Mouse (Mus musculus): ENCODE measurements at regions not wholly inside any gene's neighbourhood (a gene's known extent, or its start where the extent isn't known, plus 50 kb on each side); places are given as distances from the start of the nearest gene placed in this dataset.
"Not testable (repeated sequence)": the region's sequence is repeated elsewhere in the genome, so short reads cannot be mapped to it uniquely, and the experiment has no call there.

- no peak overlapping the region for H3K4me2 ChIP-seq
- H3K27ac ChIP-seq: no peak overlapping the region
- peaks cover 40% of the 10 kb centered on the region for H3K4me1 ChIP-seq (replicated peaks)
- no peaks in the 10 kb centered on the region for H3K9me3 ChIP-seq
- H3K9ac ChIP-seq (replicated peaks): no peak overlapping the region
- H3K4me3 ChIP-seq (replicated peaks): no peak overlapping the region
- no peak for ATAC-seq (ENCODE audit: insufficient number of reproducible peaks, insufficient read depth, low FRiP score, low TSS enrichment, low read depth)
- WGBS: 85% methylated on average over 8 of the region's 8 CpGs
- H3K36me3 ChIP-seq: no peaks in the 10 kb centered on the region
- H3K27me3 ChIP-seq: no peaks in the 10 kb centered on the region
Observed at GRCm38 (mm10) chr5:148755807-148756206, 173.3 kb downstream of the Katnal1 start.

GRCm38 (mm10) chr5:148754896-148755295 lies 174.2 kb downstream of the Katnal1 start:
- H3K4me2 ChIP-seq: no peak overlapping the region
- no peak overlapping the region for H3K4me3 ChIP-seq (replicated peaks)
- no peak for ATAC-seq (ENCODE audit: insufficient number of reproducible peaks, insufficient read depth, low FRiP score, low TSS enrichment, low read depth)
- no peak overlapping the region for H3K27ac ChIP-seq
- H3K4me1 ChIP-seq (replicated peaks): peaks cover 34% of the 10 kb centered on the region
- H3K9ac ChIP-seq (replicated peaks): no peak overlapping the region
- no peaks in the 10 kb centered on the region for H3K36me3 ChIP-seq
- 82% methylated on average over 10 of the region's 10 CpGs for WGBS
- H3K9me3 ChIP-seq: no peaks in the 10 kb centered on the region
- no peaks in the 10 kb centered on the region for H3K27me3 ChIP-seq

GRCm38 (mm10) chr5:148754363-148754762 lies 174.8 kb downstream of the Katnal1 start:
- Histone ChIP-seq H3K36me3 (no peaks in the 10 kb centered on the region), H3K9me3 (no peaks in the 10 kb centered on the region), H3K27me3 (no peaks in the 10 kb centered on the region), H3K4me1 (replicated peaks) (peaks cover 30% of the 10 kb centered on the region), H3K27ac (no peak overlapping the region), H3K9ac (replicated peaks) (no peak overlapping the region), H3K4me2 (no peak overlapping the region), H3K4me3 (replicated peaks) (no peak overlapping the region)
- WGBS: 90% methylated on average over 6 of the region's 6 CpGs
- ATAC-seq (ENCODE audit: insufficient number of reproducible peaks, insufficient read depth, low FRiP score, low TSS enrichment, low read depth): no peak

- peaks cover 21% of the 10 kb centered on the region for H3K4me1 ChIP-seq (replicated peaks)
- H3K9me3 ChIP-seq: no peaks in the 10 kb centered on the region
- no peak overlapping the region for H3K9ac ChIP-seq (replicated peaks)
- H3K36me3 ChIP-seq: no peaks in the 10 kb centered on the region
- H3K27ac ChIP-seq: no peak overlapping the region
- H3K4me3 ChIP-seq (replicated peaks): no peak overlapping the region
- WGBS: 59% methylated on average over 4 of the region's 4 CpGs
- H3K4me2 ChIP-seq: no peak overlapping the region
- no peaks in the 10 kb centered on the region for H3K27me3 ChIP-seq
- no peak for ATAC-seq (ENCODE audit: insufficient number of reproducible peaks, insufficient read depth, low FRiP score, low TSS enrichment, low read depth)
Observed at GRCm38 (mm10) chr5:148753457-148753856, 175.7 kb downstream of the Katnal1 start.

- 96% methylated on average over 13 of the region's 13 CpGs for WGBS
Observed at GRCm38 (mm10) chr5:148751980-148752379, 177.1 kb downstream of the Katnal1 start.

GRCm38 (mm10) chr5:148750002-148750734 lies 179.0 kb downstream of the Katnal1 start:
- Histone ChIP-seq H3K27ac (no peak overlapping the region), H3K27me3 (no peaks in the 10 kb centered on the region), H3K9ac (replicated peaks) (no peak overlapping the region), H3K9me3 (no peaks in the 10 kb centered on the region), H3K4me3 (replicated peaks) (no peak overlapping the region), H3K36me3 (no peaks in the 10 kb centered on the region), H3K4me2 (no peak overlapping the region), H3K4me1 (replicated peaks) (no peaks in the 10 kb centered on the region)
- no peak for ATAC-seq (ENCODE audit: insufficient number of reproducible peaks, insufficient read depth, low FRiP score, low TSS enrichment, low read depth)
- WGBS: 91% methylated on average over 16 of the region's 16 CpGs

More at GRCm38 (mm10) chr5:148751980-148752379, 177.1 kb downstream of the Katnal1 start:
- Histone ChIP-seq H3K4me3 (replicated peaks) (no peak overlapping the region), H3K27me3 (no peaks in the 10 kb centered on the region), H3K9ac (replicated peaks) (no peak overlapping the region), H3K4me1 (replicated peaks) (peaks cover 9% of the 10 kb centered on the region; the same call in 1 of the 2 replicates), H3K27ac (no peak overlapping the region), H3K9me3 (no peaks in the 10 kb centered on the region), H3K4me2 (no peak overlapping the region), H3K36me3 (no peaks in the 10 kb centered on the region)
- no peak for ATAC-seq (ENCODE audit: insufficient number of reproducible peaks, insufficient read depth, low FRiP score, low TSS enrichment, low read depth)

- no peaks in the 10 kb centered on the region for H3K36me3 ChIP-seq
- 87% methylated on average over 21 of the region's 21 CpGs for WGBS
- H3K9ac ChIP-seq (replicated peaks): no peak overlapping the region
- no peak for ATAC-seq (ENCODE audit: insufficient number of reproducible peaks, insufficient read depth, low FRiP score, low TSS enrichment, low read depth)
- H3K4me2 ChIP-seq: no peak overlapping the region
- H3K4me1 ChIP-seq (replicated peaks): no peaks in the 10 kb centered on the region
- H3K27me3 ChIP-seq: no peaks in the 10 kb centered on the region
- no peaks in the 10 kb centered on the region for H3K9me3 ChIP-seq
- H3K27ac ChIP-seq: no peak overlapping the region
- H3K4me3 ChIP-seq (replicated peaks): no peak overlapping the region
Observed at GRCm38 (mm10) chr5:148747972-148748764, 181.0 kb downstream of the Katnal1 start.

GRCm38 (mm10) chr5:148747549-148747948 lies 181.6 kb downstream of the Katnal1 start:
- Histone ChIP-seq H3K4me3 (replicated peaks) (no peak overlapping the region), H3K4me2 (no peak overlapping the region), H3K36me3 (no peaks in the 10 kb centered on the region), H3K27ac (no peak overlapping the region), H3K27me3 (no peaks in the 10 kb centered on the region), H3K9ac (replicated peaks) (no peak overlapping the region), H3K4me1 (replicated peaks) (no peaks in the 10 kb centered on the region), H3K9me3 (0 out of 2 replicates have a peak, but pooled peaks cover 1% of the 10 kb centered on the region)
- ATAC-seq (ENCODE audit: insufficient number of reproducible peaks, insufficient read depth, low FRiP score, low TSS enrichment, low read depth): no peak
- WGBS: 96% methylated on average over 3 of the region's 3 CpGs

GRCm38 (mm10) chr5:148746726-148747125 lies 182.4 kb downstream of the Katnal1 start:
- H3K9ac ChIP-seq (replicated peaks); H3K36me3 ChIP-seq; H3K4me1 ChIP-seq (replicated peaks); H3K4me2 ChIP-seq; H3K27ac ChIP-seq; H3K4me3 ChIP-seq (replicated peaks); H3K9me3 ChIP-seq; H3K27me3 ChIP-seq; ATAC-seq (ENCODE audit: insufficient number of reproducible peaks, insufficient read depth, low FRiP score, low TSS enrichment, low read depth): not testable (repeated sequence)
- 62% methylated on average over 6 of the region's 6 CpGs for WGBS

GRCm38 (mm10) chr5:148744676-148745391 lies 184.3 kb downstream of the Katnal1 start:
- Histone ChIP-seq H3K4me3 (replicated peaks) (no peak overlapping the region), H3K4me1 (replicated peaks) (peaks cover 12% of the 10 kb centered on the region), H3K27ac (no peak overlapping the region), H3K9me3 (0 out of 2 replicates have a peak, but pooled peaks cover 6% of the 10 kb centered on the region), H3K4me2 (no peak overlapping the region), H3K36me3 (no peaks in the 10 kb centered on the region), H3K27me3 (no peaks in the 10 kb centered on the region), H3K9ac (replicated peaks) (no peak overlapping the region)
- no peak for ATAC-seq (ENCODE audit: insufficient number of reproducible peaks, insufficient read depth, low FRiP score, low TSS enrichment, low read depth)
- 89% methylated on average over 7 of the region's 7 CpGs for WGBS

Data from limb, embryonic 12.5 days (tissue).